Comparison of ENCODE assay signal across 9 mouse cellular contexts in genomic region chr2:6162366-6163040, GRCm38 (mm10). TPM values are rescaled to one million over a fixed set of nuclear protein-coding genes. Genes with fewer than 3 reads are reported as not detected.
DNase-seq lines count a peak whose midpoint lies in the region; ATAC-seq and TF ChIP-seq lines count a peak whose summit lies in the region.
"Had no signal": no experiment of that assay in that cellular context is flagged by ENCODE, and none has a peak within 500 bp of the region (broad histone marks: within the 10 kb centered on the region; RNA-seq: fewer than 3 reads in every experiment).

No protein-coding gene starts in this region.

- H3K4me3 ChIP-seq in embryonic facial prominence, embryonic 14.5 days (ENCODE audit: low read depth, low read length), result no peak overlapping the region
- H3K4me3 ChIP-seq in liver, embryonic 11.5 days (ENCODE audit: low read depth, low read length), result no peak overlapping the region
- H3K4me3 ChIP-seq in stomach, postnatal 0 days (ENCODE audit: low read depth, low read length), result no peak overlapping the region
- H3K4me3 ChIP-seq in hindbrain, postnatal 0 days (ENCODE audit: low read length), result no peak overlapping the region
- H3K4me3 ChIP-seq: layer of hippocampus, adult 2 months had no signal

- H3K9me3 ChIP-seq in embryonic facial prominence, embryonic 14.5 days (ENCODE audit: control insufficient read depth, low read length), result no peaks in the 10 kb centered on the region
- H3K9me3 ChIP-seq in liver, embryonic 11.5 days (ENCODE audit: control insufficient read depth, low read length), result no peaks in the 10 kb centered on the region
- no peaks in the 10 kb centered on the region for H3K9me3 ChIP-seq in stomach, postnatal 0 days (ENCODE audit: control insufficient read depth, low read length)
- H3K9me3 ChIP-seq in hindbrain, postnatal 0 days (ENCODE audit: low read length), result no peaks in the 10 kb centered on the region

- no peak for TF ChIP-seq CTCF in stomach, postnatal 0 days (IDR thresholded peaks at IDR 0.05; ENCODE audit: low read depth)
- TF ChIP-seq CTCF in hindbrain, postnatal 0 days (IDR thresholded peaks at IDR 0.05; ENCODE audit: low read depth), result no peak

- peak; percentile 54 for TF ChIP-seq EP300 in stomach, postnatal 0 days (optimal IDR thresholded peaks at IDR 0.05)

- ATAC-seq in embryonic facial prominence, embryonic 14.5 days (ENCODE audit: low read depth), result peak; percentile 72
- peak; percentile 48; the same call in 1 of the 2 replicates for ATAC-seq in liver, embryonic 11.5 days (replicated peaks; ENCODE audit: low FRiP score)
- ATAC-seq in stomach, postnatal 0 days (ENCODE audit: low FRiP score, low TSS enrichment), result peak; percentile 95
- ATAC-seq in hindbrain, postnatal 0 days, result no peak

- H3K36me3 ChIP-seq in embryonic facial prominence, embryonic 14.5 days (ENCODE audit: control insufficient read depth, insufficient read depth, low read length), result no peaks in the 10 kb centered on the region
- H3K36me3 ChIP-seq in liver, embryonic 11.5 days (ENCODE audit: control insufficient read depth, insufficient read depth, low read length), result no peaks in the 10 kb centered on the region
- H3K36me3 ChIP-seq in stomach, postnatal 0 days (ENCODE audit: control insufficient read depth, insufficient read depth, low read length), result no peaks in the 10 kb centered on the region
- H3K36me3 ChIP-seq in hindbrain, postnatal 0 days (ENCODE audit: insufficient read depth, low read length), result no peaks in the 10 kb centered on the region

- peak overlapping the region; percentile 19; the same call in 1 of the 2 replicates for H3K27ac ChIP-seq in embryonic facial prominence, embryonic 14.5 days (replicated peaks; ENCODE audit: low read depth, low read length)
- no peak overlapping the region for H3K27ac ChIP-seq in liver, embryonic 11.5 days (ENCODE audit: low read depth, low read length)
- H3K27ac ChIP-seq in stomach, postnatal 0 days (replicated peaks), result peak overlapping the region; percentile 77
- H3K27ac ChIP-seq in hindbrain, postnatal 0 days, result no peak overlapping the region
- H3K27ac ChIP-seq: layer of hippocampus, adult 2 months had no signal

- no peak overlapping the region for H3K9ac ChIP-seq in embryonic facial prominence, embryonic 14.5 days (ENCODE audit: low read depth, low read length)
- H3K9ac ChIP-seq in liver, embryonic 11.5 days (ENCODE audit: low read depth, low read length), result no peak overlapping the region
- no peak overlapping the region for H3K9ac ChIP-seq in stomach, postnatal 0 days (ENCODE audit: low read length)
- no peak overlapping the region for H3K9ac ChIP-seq in hindbrain, postnatal 0 days (replicated peaks; ENCODE audit: low read length)

- no peak overlapping the region for H3K4me2 ChIP-seq in embryonic facial prominence, embryonic 14.5 days (ENCODE audit: low read depth, low read length)
- H3K4me2 ChIP-seq in liver, embryonic 11.5 days, result no peak overlapping the region
- H3K4me2 ChIP-seq in stomach, postnatal 0 days (replicated peaks; ENCODE audit: low read depth), result no peak overlapping the region
- H3K4me2 ChIP-seq in hindbrain, postnatal 0 days (ENCODE audit: low read depth, low read length), result no peak overlapping the region

- H3K27me3 ChIP-seq in embryonic facial prominence, embryonic 14.5 days (replicated peaks; ENCODE audit: control insufficient read depth, insufficient read depth, low read length), result no peaks in the 10 kb centered on the region
- H3K27me3 ChIP-seq in liver, embryonic 11.5 days (replicated peaks; ENCODE audit: control insufficient read depth, insufficient read depth, low read length), result no peaks in the 10 kb centered on the region
- H3K27me3 ChIP-seq in stomach, postnatal 0 days (ENCODE audit: control insufficient read depth, insufficient read depth, low read length), result no peaks in the 10 kb centered on the region
- no peaks in the 10 kb centered on the region for H3K27me3 ChIP-seq in hindbrain, postnatal 0 days (ENCODE audit: insufficient read depth, low read length)

- peaks cover 26% of the 10 kb centered on the region for H3K4me1 ChIP-seq in embryonic facial prominence, embryonic 14.5 days (ENCODE audit: control insufficient read depth, insufficient read depth, low read length)
- peaks cover 14% of the 10 kb centered on the region for H3K4me1 ChIP-seq in liver, embryonic 11.5 days (replicated peaks; ENCODE audit: control insufficient read depth, insufficient read depth, low read length)
- no peaks in the 10 kb centered on the region; the same call in 1 of the 2 replicates for H3K4me1 ChIP-seq in stomach, postnatal 0 days (replicated peaks; ENCODE audit: control insufficient read depth, insufficient read depth)
- no peaks in the 10 kb centered on the region for H3K4me1 ChIP-seq in hindbrain, postnatal 0 days (ENCODE audit: insufficient read depth, low read length)

- peak; percentile 74 for DNase-seq in ES-CJ7 (ENCODE audit: low read depth, low spot score)
- DNase-seq in embryonic facial prominence, embryonic 14.5 days (ENCODE audit: low spot score), result peak; percentile 87
- no peak for DNase-seq in liver, embryonic 11.5 days (ENCODE audit: low spot score)
- peak; percentile 85 for DNase-seq in stomach, postnatal 0 days (ENCODE audit: low spot score)
- DNase-seq in left cerebral cortex, adult 8-10 months (ENCODE audit: low spot score in 2 of 2), result no peak
- DNase-seq in left cerebral cortex, adult 11 months (ENCODE audit: low spot score), result no peak
- no peak for DNase-seq in left cerebral cortex, adult 18-20 months (ENCODE audit: low spot score in 2 of 2)
- DNase-seq in hindbrain, postnatal 0 days (ENCODE audit: low spot score), result no peak

- WGBS in embryonic facial prominence, embryonic 14.5 days, result 46% methylated on average over 6 of the region's 6 CpGs
- WGBS in liver, embryonic 11.5 days, result 36% methylated on average over 6 of the region's 6 CpGs
- 28% methylated on average over 6 of the region's 6 CpGs for WGBS in stomach, postnatal 0 days
- WGBS in hindbrain, postnatal 0 days, result 58% methylated on average over 6 of the region's 6 CpGs

RNA-seq across cellular contexts. Expression of gene Proser2, which starts 32.5 kb away (rescaled TPM):
- polyA plus RNA-seq in embryonic facial prominence, embryonic 14.5 days (2014; fragmentation: Nextera tagmentation; extraction: Ambion mirVana), result 9.9 and 10.8 TPM in 2 replicates
- polyA plus RNA-seq in liver, embryonic 11.5 days (2014; fragmentation: Nextera tagmentation; extraction: Ambion mirVana), result 8.9 and 10.3 TPM in 2 replicates
- 49.0 and 55.2 TPM in 2 replicates for polyA plus RNA-seq in stomach, postnatal 0 days (2015; fragmentation: Nextera tagmentation; extraction: Ambion mirVana)
- 1 to 10 TPM; 2.1 to 3.7 (median 2.4) TPM for total RNA-seq in left cerebral cortex, adult 8-10 months (2022)
- 1 to 10 TPM; 2.4 to 3.3 TPM for total RNA-seq in left cerebral cortex, adult 18-20 months (2021)
- total RNA-seq in hindbrain, postnatal 0 days (2014; rRNA removed), result 8.9 and 9.8 TPM in 2 replicates
- polyA plus RNA-seq in hindbrain, postnatal 0 days (2015; fragmentation: Nextera tagmentation; extraction: Ambion mirVana), result 8.0 and 10.2 TPM in 2 replicates

RNA-seq across cellular contexts. Expression of gene Echdc3, which starts 50.3 kb away (rescaled TPM):
- polyA plus RNA-seq in embryonic facial prominence, embryonic 14.5 days (2014; fragmentation: Nextera tagmentation; extraction: Ambion mirVana), result 3.5 and 4.9 TPM in 2 replicates
- 5.3 and 6.4 TPM in 2 replicates for polyA plus RNA-seq in liver, embryonic 11.5 days (2014; fragmentation: Nextera tagmentation; extraction: Ambion mirVana)
- polyA plus RNA-seq in stomach, postnatal 0 days (2015; fragmentation: Nextera tagmentation; extraction: Ambion mirVana), result 8.1 and 9.1 TPM in 2 replicates
- 1 to 10 TPM in 2 of 4 experiments, under 1 TPM in 2; 0.71 to 1.2 (median 0.96) TPM for total RNA-seq in left cerebral cortex, adult 8-10 months (2022)
- total RNA-seq in left cerebral cortex, adult 18-20 months (2021), result 1 to 10 TPM in 1 of 2 experiments, under 1 TPM in 1; 0.77 to 1.1 TPM
- total RNA-seq in hindbrain, postnatal 0 days (2014; rRNA removed), result 1.5 and 1.6 TPM in 2 replicates
- polyA plus RNA-seq in hindbrain, postnatal 0 days (2015; fragmentation: Nextera tagmentation; extraction: Ambion mirVana), result 1.5 and 1.7 TPM in 2 replicates

Comparison
In these comparisons a context has a peak if more than half of its experiments do, and no peak if none do; other contexts are left out.
1. DNase-seq: peak in ES-CJ7 (single experiment), embryonic facial prominence, embryonic 14.5 days (single experiment) and stomach, postnatal 0 days (single experiment); none in liver, embryonic 11.5 days (single experiment), left cerebral cortex, adult 8-10 months (0 of 2), left cerebral cortex, adult 11 months (single experiment), left cerebral cortex, adult 18-20 months (0 of 2) and hindbrain, postnatal 0 days (single experiment).
2. H3K27ac ChIP-seq: peak in embryonic facial prominence, embryonic 14.5 days (single experiment) and stomach, postnatal 0 days (single experiment); none in liver, embryonic 11.5 days (single experiment) and hindbrain, postnatal 0 days (single experiment).